Comparison of ENCODE assay signal across 8 mouse cellular contexts in the genomic region with DNA sequence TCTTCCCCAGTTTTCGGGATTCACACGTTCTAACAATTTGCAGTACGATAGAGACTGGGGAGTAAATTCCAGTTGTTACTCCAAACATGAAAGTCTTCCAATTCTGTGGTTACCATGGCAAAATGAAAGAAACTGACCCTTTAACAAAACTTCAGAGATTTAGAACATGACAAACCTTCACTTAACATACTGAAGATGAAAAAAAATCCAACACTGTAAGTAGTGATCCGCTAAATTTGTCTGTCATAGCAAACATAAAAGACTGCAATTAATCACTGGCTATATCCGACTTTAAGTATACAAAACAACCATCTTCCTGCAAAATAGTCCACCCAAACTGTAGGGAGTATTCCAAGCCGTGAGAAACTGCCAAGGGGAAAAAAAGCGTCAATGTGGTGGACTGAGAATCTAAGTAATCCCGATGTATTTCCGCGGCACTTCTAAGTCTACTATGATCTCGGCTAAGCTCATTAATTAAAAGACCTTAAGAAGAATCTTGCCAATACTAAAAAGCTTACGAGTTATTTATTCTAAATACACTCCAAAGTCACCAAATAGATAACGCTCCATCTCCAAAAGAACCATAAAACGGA. TPM values are rescaled to one million over a fixed set of nuclear protein-coding genes. Genes with fewer than 3 reads are reported as not detected.
A peak's percentile ranks its signal among the peaks of the same experiment; 100 is the strongest.
DNase-seq lines count a peak whose midpoint lies in the region; ATAC-seq lines count a peak whose summit lies in the region.

No protein-coding gene starts in this region.

- peak overlapping the region; percentile 77 for H3K4me2 ChIP-seq in heart, embryonic 16.5 days (ENCODE audit: low read depth, low read length)

- DNase-seq in cerebellum, adult 8-10 months, result peak; percentile 34
- no peak for DNase-seq in cerebellum, adult 11 months
- DNase-seq in lung, postnatal 10 days, result peak; percentile 6
- DNase-seq in urinary bladder, postnatal 4 days (ENCODE audit: low spot score in 2 of 2), result no peak
- DNase-seq in kidney, adult 11 months, result no peak
- DNase-seq in left cerebral cortex, postnatal 4 days, result no peak

- H3K4me1 ChIP-seq in brown adipose tissue, adult 24 weeks (ENCODE audit: control insufficient read depth, insufficient read depth, insufficient read length, low read length), result no peaks in the 10 kb centered on the region
- H3K4me1 ChIP-seq in heart, embryonic 16.5 days (ENCODE audit: control insufficient read depth, insufficient read depth, low read length), result 0 out of 2 replicates have a peak, but pooled peaks cover 2% of the 10 kb centered on the region

- WGBS in heart, embryonic 16.5 days, result 32% methylated on average over 14 of the region's 14 CpGs

- H3K27ac ChIP-seq in brown adipose tissue, adult 24 weeks (replicated peaks; ENCODE audit: low read depth, low read length), result no peak overlapping the region
- no peak overlapping the region for H3K27ac ChIP-seq in heart, embryonic 16.5 days (ENCODE audit: low read length)

- no peak overlapping the region for H3K9ac ChIP-seq in heart, embryonic 16.5 days (ENCODE audit: low read length)

- 0 out of 2 replicates have a peak, but pooled peaks cover 2% of the 10 kb centered on the region for H3K27me3 ChIP-seq in heart, embryonic 16.5 days (ENCODE audit: control insufficient read depth, insufficient read depth, low read length)

- peak overlapping the region; percentile 66 for H3K4me3 ChIP-seq in brown adipose tissue, adult 24 weeks (ENCODE audit: insufficient read depth, low read depth, low read length)
- peak overlapping the region; percentile 90 for H3K4me3 ChIP-seq in heart, embryonic 16.5 days (ENCODE audit: low read length)

- no peaks in the 10 kb centered on the region for H3K9me3 ChIP-seq in heart, embryonic 16.5 days (replicated peaks; ENCODE audit: control insufficient read depth, low read length)

- no peaks in the 10 kb centered on the region for H3K36me3 ChIP-seq in heart, embryonic 16.5 days (ENCODE audit: control insufficient read depth, insufficient read depth)

- intact Hi-C loops in left cerebral cortex, postnatal 4 days (cut with DNase I), result loop anchor here (5.0 to 10.0 kb wide), 3 partner anchors 345 to 1327 kb away; no protein-coding TSS in a partner anchor

- ATAC-seq in heart, embryonic 16.5 days (replicated peaks; ENCODE audit: extremely low read depth, insufficient read depth, low FRiP score), result no peak

RNA-seq across cellular contexts. Expression of gene Nova1, which starts 1.4 kb away (rescaled TPM):
- 1.0 and 3.7 TPM in 2 replicates for polyA plus RNA-seq in brown adipose tissue, adult 24 weeks (2012; ENCODE audit: insufficient read depth, insufficient read length, missing spikeins)
- 0.53 and 0.87 TPM in 2 replicates for polyA plus RNA-seq in heart, embryonic 16.5 days (2015; fragmentation: Nextera tagmentation; extraction: Ambion mirVana)
- total RNA-seq in left cerebral cortex, postnatal 4 days (2021), result 10 to 100 TPM; 26.9 to 36.6 TPM

Comparison
In these comparisons a context has a peak if more than half of its experiments do, and no peak if none do; other contexts are left out.
1. DNase-seq: peak in cerebellum, adult 8-10 months (single experiment) and lung, postnatal 10 days (single experiment); none in cerebellum, adult 11 months (single experiment), urinary bladder, postnatal 4 days (0 of 2), kidney, adult 11 months (single experiment) and left cerebral cortex, postnatal 4 days (single experiment).